Mouse (Mus musculus) forebrain, embryonic 15.5 days (tissue): ENCODE data around the gene Mgll. TPM values are rescaled to one million over a fixed set of nuclear protein-coding genes. Genes with fewer than 3 reads are reported as not detected.

ENCODE experiments used
- polyA plus RNA-seq: library from polyadenylated mRNA; unstranded; fragments of >200 nt; fragmentation: Nextera tagmentation; extraction: Ambion mirVana; gene quantifications from 2 replicates; pipeline ENCODE4 v1.2.1, GENCODE M21; 2015

Mgll gene
- polyA plus RNA-seq, 1 experiment from 2014 or later = 25.0 TPM

Other genes starting within 250 kb of the Mgll start
- gene Sec61a1, start 205.5 kb upstream of the Mgll start, polyA plus RNA-seq = 157 and 158 TPM in 2 replicates
- gene Kbtbd12, start 86.5 kb upstream of the Mgll start, polyA plus RNA-seq = 0.20 TPM in 1 of 2 replicates, not detected in the other
- gene Abtb1, start 117.6 kb downstream of the Mgll start, polyA plus RNA-seq = 37.6 and 40.0 TPM in 2 replicates
- 590 and 608 TPM in 2 replicates for gene Podxl2, start 150.6 kb downstream of the Mgll start, polyA plus RNA-seq
- 70.0 and 75.2 TPM in 2 replicates for gene Mcm2, start 174.4 kb downstream of the Mgll start, polyA plus RNA-seq
- 61.5 and 64.1 TPM in 2 replicates for gene Tpra1, start 177.8 kb downstream of the Mgll start, polyA plus RNA-seq